Mouse (Mus musculus): ENCODE results near the gene Ube2n. TPM values are rescaled to one million over a fixed set of nuclear protein-coding genes. Genes with fewer than 3 reads are reported as not detected.
"Not testable (repeated sequence)": the region's sequence is repeated elsewhere in the genome, so short reads cannot be mapped to it uniquely, and the experiment has no call there.

Ube2n gene
- polyA plus RNA-seq, 1 experiment from 2014 or later, result 409 TPM

DNA sequence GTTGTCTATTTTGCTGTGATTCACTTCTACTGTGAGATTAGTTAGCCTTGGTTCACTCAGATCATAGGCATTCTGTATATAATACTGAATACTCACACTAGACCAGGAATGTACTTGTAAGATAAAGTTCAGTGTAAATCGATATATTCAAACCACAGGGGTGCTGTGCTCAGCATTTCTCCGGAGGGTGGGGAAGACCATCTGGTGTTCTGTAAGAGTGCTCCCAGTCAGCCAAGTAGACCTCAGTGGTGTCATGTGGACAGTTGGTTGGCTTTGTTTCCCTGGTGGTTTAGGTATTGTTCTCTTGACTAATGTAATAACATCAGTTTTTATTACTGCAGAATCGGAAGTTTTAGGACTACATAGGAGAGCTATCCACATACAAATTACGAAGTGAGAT lies 30.1 kb downstream of the Ube2n start:
- ATAC-seq (ENCODE audit: low FRiP score, low TSS enrichment), result no peak
- WGBS, result 85% methylated on average over 4 of the region's 4 CpGs
- Histone ChIP-seq H3K27me3 (ENCODE audit: control insufficient read depth, insufficient read depth, low read length) (no peaks in the 10 kb centered on the region), H3K9me3 (ENCODE audit: control insufficient read depth, low read length) (no peaks in the 10 kb centered on the region), H3K36me3 (ENCODE audit: control insufficient read depth, insufficient read depth, low read length) (peaks cover 66% of the 10 kb centered on the region), H3K4me3 (ENCODE audit: low read length) (no peak overlapping the region), H3K9ac (ENCODE audit: low read depth, low read length) (no peak overlapping the region), H3K27ac (ENCODE audit: low read depth, low read length) (no peak overlapping the region), H3K4me1 (ENCODE audit: control insufficient read depth, insufficient read depth, low read length) (no peaks in the 10 kb centered on the region), H3K4me2 (replicated peaks; ENCODE audit: low read depth, low read length) (no peak overlapping the region)

DNA sequence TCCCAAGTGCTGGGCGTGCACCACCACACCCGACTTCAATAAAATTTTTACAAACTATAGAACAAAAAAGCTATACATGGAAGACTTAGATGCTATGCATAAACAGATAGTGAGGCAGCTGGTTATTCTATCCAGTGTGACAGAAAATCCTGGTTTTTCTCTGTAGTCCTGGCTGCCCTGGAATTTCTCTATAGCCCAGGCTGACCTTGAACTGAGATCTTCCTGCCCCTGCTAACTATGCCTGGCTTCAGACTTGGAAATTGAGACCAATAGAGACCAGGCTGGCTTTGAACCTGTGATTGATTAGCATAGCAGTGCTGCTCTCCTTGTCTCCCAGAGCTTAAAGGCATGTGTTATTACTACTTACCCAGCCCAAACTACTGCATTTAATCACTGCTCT lies 31.2 kb downstream of the Ube2n start:
- peaks cover 77% of the 10 kb centered on the region for H3K36me3 ChIP-seq (ENCODE audit: control insufficient read depth, insufficient read depth, low read length)

DNA sequence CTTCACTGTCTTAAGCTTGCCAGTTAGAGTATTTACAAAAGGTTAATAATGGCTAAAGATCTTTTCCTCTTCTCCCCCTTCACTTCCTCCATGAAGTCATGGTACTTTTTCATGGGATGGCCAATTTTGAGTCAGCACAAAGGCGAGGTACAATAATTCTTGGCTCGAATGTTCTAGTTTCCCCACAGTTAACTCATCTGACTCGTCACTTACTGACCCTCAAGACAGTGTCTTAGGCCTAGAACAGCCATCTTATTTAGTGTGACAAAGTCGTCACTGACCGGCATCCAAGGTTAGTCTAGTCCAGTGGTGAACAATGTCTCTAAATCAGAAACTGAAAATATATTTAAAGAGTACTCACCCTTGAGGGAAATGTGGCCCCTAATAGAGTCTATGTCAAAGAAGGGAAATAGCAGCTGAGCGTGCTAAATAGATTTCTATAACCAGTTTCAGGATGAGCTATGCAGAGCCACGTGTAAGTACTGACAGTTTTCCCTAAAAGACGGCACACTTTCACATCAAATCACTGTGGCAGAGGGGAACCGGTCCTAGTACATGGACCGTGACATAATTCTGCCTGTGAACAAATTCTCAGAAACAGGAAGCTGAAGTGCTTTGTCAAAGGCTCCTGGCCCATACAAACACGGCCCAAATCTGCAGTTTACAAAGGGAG lies 33.3 kb downstream of the Ube2n start:
- no peak for ATAC-seq (ENCODE audit: low FRiP score, low TSS enrichment)
- 84% methylated on average over 11 of the region's 11 CpGs for WGBS
- H3K9ac ChIP-seq (ENCODE audit: low read depth, low read length), result no peak overlapping the region
- no peak overlapping the region for H3K4me3 ChIP-seq (ENCODE audit: low read length)
- no peaks in the 10 kb centered on the region for H3K4me1 ChIP-seq (ENCODE audit: control insufficient read depth, insufficient read depth, low read length)
- H3K4me2 ChIP-seq (replicated peaks; ENCODE audit: low read depth, low read length), result no peak overlapping the region
- no peak overlapping the region for H3K27ac ChIP-seq (ENCODE audit: low read depth, low read length)
- no peaks in the 10 kb centered on the region for H3K9me3 ChIP-seq (ENCODE audit: control insufficient read depth, low read length)
- H3K27me3 ChIP-seq (ENCODE audit: control insufficient read depth, insufficient read depth, low read length), result no peaks in the 10 kb centered on the region
- peaks cover 78% of the 10 kb centered on the region for H3K36me3 ChIP-seq (ENCODE audit: control insufficient read depth, insufficient read depth, low read length)

More for the DNA sequence above, 31.2 kb downstream of the Ube2n start:
- ATAC-seq (ENCODE audit: low FRiP score, low TSS enrichment), result no peak
- Histone ChIP-seq H3K4me3 (ENCODE audit: low read length) (no peak overlapping the region), H3K27ac (ENCODE audit: low read depth, low read length) (no peak overlapping the region), H3K9me3 (ENCODE audit: control insufficient read depth, low read length) (no peaks in the 10 kb centered on the region), H3K9ac (ENCODE audit: low read depth, low read length) (no peak overlapping the region), H3K27me3 (ENCODE audit: control insufficient read depth, insufficient read depth, low read length) (no peaks in the 10 kb centered on the region), H3K4me2 (replicated peaks; ENCODE audit: low read depth, low read length) (no peak overlapping the region), H3K4me1 (ENCODE audit: control insufficient read depth, insufficient read depth, low read length) (no peaks in the 10 kb centered on the region)
- WGBS, result 90% methylated on average over 2 of the region's 2 CpGs

DNA sequence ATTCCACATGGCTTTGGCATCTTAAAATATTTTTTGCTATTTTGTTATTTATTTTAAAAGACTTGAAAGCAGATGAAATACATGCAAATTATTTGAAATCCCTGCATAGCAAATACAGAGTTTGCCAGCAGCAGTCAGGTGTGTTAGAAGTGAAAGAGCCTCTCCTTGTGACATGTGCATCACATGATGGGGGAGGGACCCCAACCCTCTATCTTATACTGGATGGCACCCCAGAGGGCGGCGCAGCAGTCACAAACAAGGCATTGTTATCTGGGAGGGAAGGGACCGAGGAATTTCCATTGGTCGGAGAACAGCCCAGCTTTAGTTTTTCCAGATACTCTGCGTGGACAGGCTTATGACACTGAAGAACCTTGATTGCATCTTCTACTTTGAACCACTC lies 34.1 kb downstream of the Ube2n start:
- H3K9ac ChIP-seq (ENCODE audit: low read depth, low read length); ATAC-seq (ENCODE audit: low FRiP score, low TSS enrichment); H3K4me3 ChIP-seq (ENCODE audit: low read length); H3K27ac ChIP-seq (ENCODE audit: low read depth, low read length); H3K4me2 ChIP-seq (replicated peaks; ENCODE audit: low read depth, low read length); H3K9me3 ChIP-seq (ENCODE audit: control insufficient read depth, low read length); H3K27me3 ChIP-seq (ENCODE audit: control insufficient read depth, insufficient read depth, low read length); H3K4me1 ChIP-seq (ENCODE audit: control insufficient read depth, insufficient read depth, low read length): not testable (repeated sequence)
- H3K36me3 ChIP-seq (ENCODE audit: control insufficient read depth, insufficient read depth, low read length), result peaks cover 72% of the 10 kb centered on the region
- WGBS, result 84% methylated on average over 5 of the region's 5 CpGs

DNA sequence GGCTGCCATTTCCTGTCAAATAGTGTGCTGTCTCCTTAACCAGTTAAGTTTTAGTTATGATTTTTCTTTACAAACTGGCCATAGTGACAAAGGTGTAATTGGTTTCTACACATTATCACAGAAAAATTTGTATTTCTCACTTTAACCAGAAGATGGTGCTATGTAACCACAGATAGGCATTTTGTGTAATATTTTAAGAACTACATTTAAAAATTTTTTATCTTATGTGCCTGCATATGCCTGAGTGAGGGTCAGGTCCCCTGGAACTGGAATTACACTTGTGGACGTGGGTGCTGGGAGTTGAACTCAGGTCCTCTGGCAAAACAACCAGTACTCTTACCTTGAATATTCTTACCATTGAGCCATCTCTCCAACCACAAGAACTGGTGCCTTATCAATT lies 35.6 kb downstream of the Ube2n start:
- Histone ChIP-seq H3K4me2 (replicated peaks; ENCODE audit: low read depth, low read length) (no peak overlapping the region), H3K9me3 (ENCODE audit: control insufficient read depth, low read length) (no peaks in the 10 kb centered on the region), H3K27me3 (ENCODE audit: control insufficient read depth, insufficient read depth, low read length) (no peaks in the 10 kb centered on the region), H3K9ac (ENCODE audit: low read depth, low read length) (no peak overlapping the region), H3K4me3 (ENCODE audit: low read length) (no peak overlapping the region), H3K27ac (ENCODE audit: low read depth, low read length) (no peak overlapping the region), H3K4me1 (ENCODE audit: control insufficient read depth, insufficient read depth, low read length) (no peaks in the 10 kb centered on the region), H3K36me3 (ENCODE audit: control insufficient read depth, insufficient read depth, low read length) (peaks cover 58% of the 10 kb centered on the region)
- 61% methylated on average over 1 of the region's 1 CpGs for WGBS
- ATAC-seq (ENCODE audit: low FRiP score, low TSS enrichment), result no peak

DNA sequence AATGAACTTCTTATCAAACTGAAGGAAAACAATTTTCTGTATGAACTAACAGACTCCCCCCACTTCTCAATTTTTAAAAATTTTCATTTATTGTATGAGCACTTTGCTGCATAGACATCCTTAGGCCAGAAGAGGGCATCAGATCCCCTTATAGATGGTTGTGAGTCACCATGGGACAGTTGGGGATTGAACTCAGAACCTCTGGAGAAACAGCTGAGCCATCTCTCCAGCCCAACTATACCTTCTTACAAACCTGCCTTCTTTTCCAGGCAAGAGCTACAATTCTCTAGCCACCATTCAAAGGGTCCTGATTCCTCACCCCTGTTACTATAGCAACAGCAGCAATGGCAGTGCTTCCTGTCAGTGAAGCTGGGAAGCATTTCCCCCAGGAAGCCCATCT lies 36.8 kb downstream of the Ube2n start:
- no peak for ATAC-seq (ENCODE audit: low FRiP score, low TSS enrichment)
- Histone ChIP-seq H3K4me3 (ENCODE audit: low read length) (no peak overlapping the region), H3K36me3 (ENCODE audit: control insufficient read depth, insufficient read depth, low read length) (peaks cover 47% of the 10 kb centered on the region), H3K27me3 (ENCODE audit: control insufficient read depth, insufficient read depth, low read length) (no peaks in the 10 kb centered on the region), H3K9ac (ENCODE audit: low read depth, low read length) (no peak overlapping the region), H3K4me1 (ENCODE audit: control insufficient read depth, insufficient read depth, low read length) (peaks cover 6% of the 10 kb centered on the region; the same call in 1 of the 2 replicates), H3K9me3 (ENCODE audit: control insufficient read depth, low read length) (no peaks in the 10 kb centered on the region), H3K27ac (ENCODE audit: low read depth, low read length) (no peak overlapping the region), H3K4me2 (replicated peaks; ENCODE audit: low read depth, low read length) (no peak overlapping the region)

DNA sequence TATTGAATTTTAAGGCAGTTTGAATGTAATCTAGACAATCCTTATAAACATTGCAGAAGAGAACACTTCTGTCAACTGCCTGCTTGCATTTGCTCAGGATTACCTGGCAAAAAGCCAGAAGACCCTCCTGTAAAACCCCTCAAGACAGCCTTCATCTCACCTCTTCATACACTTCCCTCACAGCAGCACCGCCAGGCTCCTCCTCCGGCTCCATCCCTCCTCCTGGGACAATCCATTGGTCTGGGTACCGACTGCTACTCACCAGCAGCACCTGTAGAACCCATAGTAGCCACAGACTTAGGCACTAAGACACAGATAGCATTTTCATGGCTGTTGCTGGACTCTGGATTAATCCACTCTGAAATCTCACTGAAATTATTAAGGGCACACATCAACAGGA lies 37.4 kb downstream of the Ube2n start:
- no peak for ATAC-seq (ENCODE audit: low FRiP score, low TSS enrichment)
- Histone ChIP-seq H3K4me2 (replicated peaks; ENCODE audit: low read depth, low read length) (no peak overlapping the region), H3K9ac (ENCODE audit: low read depth, low read length) (no peak overlapping the region), H3K36me3 (ENCODE audit: control insufficient read depth, insufficient read depth, low read length) (peaks cover 42% of the 10 kb centered on the region), H3K4me1 (ENCODE audit: control insufficient read depth, insufficient read depth, low read length) (peaks cover 6% of the 10 kb centered on the region; the same call in 1 of the 2 replicates), H3K4me3 (ENCODE audit: low read length) (no peak overlapping the region), H3K27me3 (ENCODE audit: control insufficient read depth, insufficient read depth, low read length) (no peaks in the 10 kb centered on the region), H3K9me3 (ENCODE audit: control insufficient read depth, low read length) (no peaks in the 10 kb centered on the region), H3K27ac (ENCODE audit: low read depth, low read length) (no peak overlapping the region)
- 54% methylated on average over 3 of the region's 3 CpGs for WGBS

DNA sequence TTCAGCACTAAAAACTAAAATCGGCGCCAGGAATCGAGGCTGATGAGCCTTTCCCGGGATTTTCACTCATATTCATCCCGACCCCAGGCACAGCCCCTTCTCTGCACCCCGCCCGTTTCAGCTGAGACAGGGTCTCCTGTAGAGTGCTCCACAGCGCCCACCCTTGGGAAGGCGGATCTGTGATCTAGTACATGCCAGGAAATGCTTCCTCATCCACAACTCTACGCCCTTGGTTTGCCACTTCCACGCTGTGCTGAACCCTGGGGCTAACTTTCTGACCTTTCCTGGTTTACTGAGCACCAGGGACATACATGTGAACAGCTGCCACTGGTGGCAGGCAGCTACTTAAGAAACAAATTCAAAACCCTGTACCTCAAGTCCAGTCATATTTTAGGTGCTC lies 40.9 kb downstream of the Ube2n start:
- WGBS, result 77% methylated on average over 11 of the region's 11 CpGs
- H3K4me2 ChIP-seq (replicated peaks; ENCODE audit: low read depth, low read length), result no peak overlapping the region
- no peak for ATAC-seq (ENCODE audit: low FRiP score, low TSS enrichment)
- no peak overlapping the region for H3K9ac ChIP-seq (ENCODE audit: low read depth, low read length)
- H3K27me3 ChIP-seq (ENCODE audit: control insufficient read depth, insufficient read depth, low read length), result no peaks in the 10 kb centered on the region
- no peak overlapping the region for H3K27ac ChIP-seq (ENCODE audit: low read depth, low read length)
- no peaks in the 10 kb centered on the region for H3K9me3 ChIP-seq (ENCODE audit: control insufficient read depth, low read length)
- peaks cover 15% of the 10 kb centered on the region; the same call in 1 of the 2 replicates for H3K36me3 ChIP-seq (ENCODE audit: control insufficient read depth, insufficient read depth, low read length)
- no peak overlapping the region for H3K4me3 ChIP-seq (ENCODE audit: low read length)
- peaks cover 6% of the 10 kb centered on the region; the same call in 1 of the 2 replicates for H3K4me1 ChIP-seq (ENCODE audit: control insufficient read depth, insufficient read depth, low read length)

DNA sequence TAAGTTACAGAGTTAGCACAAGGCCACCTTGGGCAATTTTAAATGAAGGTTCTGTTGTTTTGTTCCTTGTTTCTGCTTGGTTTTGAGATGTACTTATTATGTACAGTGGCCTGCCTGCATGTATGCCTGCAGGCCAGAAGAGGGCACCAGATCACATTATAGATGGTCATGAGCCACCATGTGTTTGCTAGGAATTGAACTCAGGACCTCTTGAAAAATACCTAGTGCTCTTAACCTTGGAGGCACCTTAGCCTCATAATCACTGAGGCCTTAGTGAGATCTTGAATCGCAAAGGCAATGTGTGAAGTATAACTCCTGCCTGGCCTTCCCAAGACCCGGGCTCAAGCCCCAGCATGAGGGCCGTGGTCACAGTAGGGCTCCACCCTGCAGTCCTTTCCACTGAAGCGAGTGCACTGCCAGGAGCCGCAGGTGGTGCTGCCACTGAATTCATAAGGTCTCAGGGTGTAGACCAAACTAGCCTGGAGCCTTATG lies 42.4 kb downstream of the Ube2n start:
- no peak overlapping the region for H3K27ac ChIP-seq (ENCODE audit: low read depth, low read length)

More for the DNA sequence above, 42.4 kb downstream of the Ube2n start:
- Histone ChIP-seq H3K4me2 (replicated peaks; ENCODE audit: low read depth, low read length) (no peak overlapping the region), H3K4me3 (ENCODE audit: low read length) (no peak overlapping the region), H3K27me3 (ENCODE audit: control insufficient read depth, insufficient read depth, low read length) (no peaks in the 10 kb centered on the region), H3K9ac (ENCODE audit: low read depth, low read length) (no peak overlapping the region), H3K4me1 (ENCODE audit: control insufficient read depth, insufficient read depth, low read length) (peaks cover 16% of the 10 kb centered on the region), H3K9me3 (ENCODE audit: control insufficient read depth, low read length) (no peaks in the 10 kb centered on the region), H3K36me3 (ENCODE audit: control insufficient read depth, insufficient read depth, low read length) (peaks cover 6% of the 10 kb centered on the region; the same call in 1 of the 2 replicates)
- ATAC-seq (ENCODE audit: low FRiP score, low TSS enrichment), result no peak
- 96% methylated on average over 5 of the region's 5 CpGs for WGBS
